Comparison of ENCODE assay signal across 24 mouse cellular contexts in the genomic region with DNA sequence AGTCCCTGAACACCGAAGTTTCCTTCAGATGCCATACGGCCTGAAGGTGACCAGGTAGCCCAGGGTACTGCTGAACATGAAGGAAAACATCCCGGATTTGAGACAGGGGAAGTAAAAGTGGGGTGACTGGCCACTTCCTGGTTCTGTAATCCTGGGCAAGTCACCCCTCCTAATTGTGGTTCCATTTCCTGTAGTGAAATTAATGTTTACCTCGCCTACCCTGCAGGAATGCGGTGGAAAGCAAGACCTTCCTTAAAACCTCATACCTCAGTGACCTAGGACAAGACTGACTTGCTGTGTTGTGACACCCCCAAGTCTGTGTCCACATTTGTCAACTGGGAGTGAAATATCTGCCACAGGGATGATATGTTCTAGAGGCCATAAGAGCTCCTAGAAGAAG. TPM values are rescaled to one million over a fixed set of nuclear protein-coding genes. Genes with fewer than 3 reads are reported as not detected.
DNase-seq lines count a peak whose midpoint lies in the region; ATAC-seq and TF ChIP-seq lines count a peak whose summit lies in the region.
"Had no signal": no experiment of that assay in that cellular context is flagged by ENCODE, and none has a peak within 500 bp of the region (broad histone marks: within the 10 kb centered on the region; RNA-seq: fewer than 3 reads in every experiment).

No protein-coding gene starts in this region.

- TF ChIP-seq CTCF in Patski (IDR thresholded peaks at IDR 0.05) = no peak
- no peak for TF ChIP-seq CTCF in gastrocnemius, adult 2 months (IDR thresholded peaks at IDR 0.05)

- no peaks in the 10 kb centered on the region for H3K27me3 ChIP-seq in kidney, embryonic 14.5 days (ENCODE audit: control insufficient read depth, insufficient read depth, low read length)
- no peaks in the 10 kb centered on the region for H3K27me3 ChIP-seq in Patski
- H3K27me3 ChIP-seq: stomach, embryonic 15.5 days had no signal

- CTCF ChIA-PET in Patski (lab: Charles Lee) = interaction anchor here (1.6 to 3.4 kb wide), 4 partner anchors 61 to 195 kb away, joined by 3 to 9 read pairs (median 4); no protein-coding TSS in a partner anchor

- 52% methylated on average over 5 of the region's 5 CpGs for WGBS in kidney, embryonic 14.5 days

- no peak overlapping the region for H3K4me2 ChIP-seq in kidney, embryonic 14.5 days (replicated peaks; ENCODE audit: low read depth, low read length)
- H3K4me2 ChIP-seq: stomach, embryonic 15.5 days had no signal

- peak; percentile 47; the same call in 1 of the 2 replicates for ATAC-seq in kidney, embryonic 14.5 days (ENCODE audit: low FRiP score, low TSS enrichment)
- ATAC-seq in Patski = peak; percentile 58
- ATAC-seq in megakaryocyte, adult 5-6 weeks (ENCODE audit: poor library complexity, severe bottlenecking) = peak; percentile 78
- ATAC-seq: hindbrain, embryonic 16.5 days had no signal

- no peaks in the 10 kb centered on the region for H3K36me3 ChIP-seq in kidney, embryonic 14.5 days (ENCODE audit: control insufficient read depth, insufficient read depth, low read length)
- H3K36me3 ChIP-seq: forebrain, embryonic 10.5 days; stomach, embryonic 15.5 days had no signal

- in situ Hi-C loops in Patski (cut with MboI; ENCODE audit: low pct_unique_long_range_greater_than_20kb) = loop anchor here (5.0 to 10.0 kb wide), 2 partner anchors 110 to 148 kb away; no protein-coding TSS in a partner anchor

- no peak overlapping the region for H3K4me3 ChIP-seq in kidney, embryonic 14.5 days (ENCODE audit: low read length)
- no peak overlapping the region for H3K4me3 ChIP-seq in gastrocnemius, adult 2 months
- H3K4me3 ChIP-seq: forebrain, embryonic 10.5 days; heart, adult 2 months; left cerebral cortex, adult 2 months; myocyte; stomach, embryonic 15.5 days had no signal

- intact Hi-C loops in gastrocnemius, adult 2 months (cut with DNase I) = loop anchor here (5.0 to 10.0 kb wide), 2 partner anchors 73 to 110 kb away; no protein-coding TSS in a partner anchor

- no peak overlapping the region for H3K9ac ChIP-seq in kidney, embryonic 14.5 days (ENCODE audit: low read depth, low read length)
- H3K9ac ChIP-seq: stomach, embryonic 15.5 days had no signal

- DNase-seq in kidney, adult 11 months = no peak
- DNase-seq in 416B (ENCODE audit: low read depth) = peak; percentile 59
- DNase-seq in Patski (ENCODE audit: low read depth, low spot score) = no peak
- DNase-seq in testis, postnatal 10 days (ENCODE audit: low spot score) = no peak
- no peak for DNase-seq in gastrocnemius, adult 2 months
- DNase-seq: adrenal gland, postnatal 14 days; cerebellum, adult 11-12 months; cerebellum, postnatal 25 days; gastrocnemius, postnatal 10 days; heart, adult 2 months; heart, postnatal 4 days; left cerebral cortex, postnatal 4 days; liver; lung, adult 18-20 months; midbrain, embryonic 14.5 days; right cerebral cortex, postnatal 14 days; thymus, adult 2 months had no signal

- H3K9me3 ChIP-seq in kidney, embryonic 14.5 days (ENCODE audit: control insufficient read depth, low read length) = no peaks in the 10 kb centered on the region
- H3K9me3 ChIP-seq: forebrain, embryonic 10.5 days; stomach, embryonic 15.5 days had no signal

- peaks cover 13% of the 10 kb centered on the region for H3K4me1 ChIP-seq in kidney, embryonic 14.5 days (ENCODE audit: control insufficient read depth, insufficient read depth, low read length)
- H3K4me1 ChIP-seq: forebrain, embryonic 10.5 days; stomach, embryonic 15.5 days had no signal

- POLR2A ChIA-PET in Patski (lab: Charles Lee) = no interaction called here

- H3K27ac ChIP-seq in kidney, embryonic 14.5 days (ENCODE audit: low read depth, low read length) = no peak overlapping the region
- H3K27ac ChIP-seq in gastrocnemius, adult 2 months = no peak overlapping the region
- H3K27ac ChIP-seq: forebrain, embryonic 10.5 days; heart, adult 2 months; left cerebral cortex, adult 2 months; stomach, embryonic 15.5 days had no signal

RNA-seq across cellular contexts. Expression of gene Lrrfip2, which starts 22.8 kb away (rescaled TPM):
- polyA plus RNA-seq in kidney, embryonic 14.5 days (2014; fragmentation: Nextera tagmentation; extraction: Ambion mirVana) = 29.6 and 37.8 TPM in 2 replicates
- polyA plus RNA-seq in Patski (2021) = 85.9 TPM
- total RNA-seq in megakaryocyte, adult 5-6 weeks (2015) = 77.9 and 85.2 TPM in 2 replicates
- total RNA-seq in megakaryocyte, adult 5-6 weeks (2017) = 137 and 138 TPM in 2 replicates
- total RNA-seq in gastrocnemius, adult 2 months (2021) = 10 to 100 TPM; 72.6 to 74.8 TPM

RNA-seq across cellular contexts. Expression of gene Ccrl2, which starts 37.3 kb away (rescaled TPM):
- polyA plus RNA-seq in kidney, embryonic 14.5 days (2014; fragmentation: Nextera tagmentation; extraction: Ambion mirVana) = 0.61 and 0.83 TPM in 2 replicates
- 0.45 TPM for polyA plus RNA-seq in Patski (2021)
- 3.7 and 8.9 TPM in 2 replicates for total RNA-seq in megakaryocyte, adult 5-6 weeks (2015)
- total RNA-seq in megakaryocyte, adult 5-6 weeks (2017) = 4.3 and 11.1 TPM in 2 replicates
- 1 to 10 TPM; 3.1 to 4.0 TPM for total RNA-seq in gastrocnemius, adult 2 months (2021)
